17 mouse cellular contexts compared by ENCODE assay signal in genomic region chr4:130550511-130550910, GRCm38 (mm10). TPM values are rescaled to one million over a fixed set of nuclear protein-coding genes. Genes with fewer than 3 reads are reported as not detected.
A peak's percentile ranks its signal among the peaks of the same experiment; 100 is the strongest.
DNase-seq lines count a peak whose midpoint lies in the region; ATAC-seq and TF ChIP-seq lines count a peak whose summit lies in the region.
"Had no signal": no experiment of that assay in that cellular context is flagged by ENCODE, and none has a peak within 500 bp of the region (broad histone marks: within the 10 kb centered on the region; RNA-seq: fewer than 3 reads in every experiment).

No protein-coding gene starts in this region.

- no peaks in the 10 kb centered on the region for H3K4me1 ChIP-seq in liver, adult 2 months (ENCODE audit: control insufficient read depth, insufficient read depth, low read length)
- peaks cover 2% of the 10 kb centered on the region; the same call in 1 of the 2 replicates for H3K4me1 ChIP-seq in liver, postnatal 0 days (ENCODE audit: insufficient read depth)
- peaks cover 93% of the 10 kb centered on the region for H3K4me1 ChIP-seq in hindbrain, embryonic 13.5 days (replicated peaks)
- peaks cover 30% of the 10 kb centered on the region for H3K4me1 ChIP-seq in hindbrain, postnatal 0 days (ENCODE audit: insufficient read depth, low read length)

- no peaks in the 10 kb centered on the region for H3K9me3 ChIP-seq in liver, postnatal 0 days (ENCODE audit: low read length)
- no peaks in the 10 kb centered on the region for H3K9me3 ChIP-seq in hindbrain, embryonic 13.5 days
- no peaks in the 10 kb centered on the region for H3K9me3 ChIP-seq in hindbrain, postnatal 0 days (ENCODE audit: low read length)
- H3K9me3 ChIP-seq: limb, embryonic 10.5 days; liver, embryonic 12.5 days; lung, embryonic 15.5 days had no signal

- no peak for TF ChIP-seq EP300 in liver, postnatal 0 days (IDR thresholded peaks at IDR 0.05; ENCODE audit: low read depth)

- no peak for TF ChIP-seq POLR2A in liver, adult 2 months (IDR thresholded peaks at IDR 0.05; ENCODE audit: extremely low read depth, insufficient read depth, low read length)

- H3K4me2 ChIP-seq in liver, postnatal 0 days (ENCODE audit: low read depth, low read length), result no peak overlapping the region
- H3K4me2 ChIP-seq in hindbrain, embryonic 13.5 days, result no peak overlapping the region
- no peak overlapping the region for H3K4me2 ChIP-seq in hindbrain, postnatal 0 days (ENCODE audit: low read depth, low read length)
- H3K4me2 ChIP-seq: heart, embryonic 11.5 days; liver, embryonic 12.5 days; lung, embryonic 15.5 days had no signal

- no peak overlapping the region for H3K27ac ChIP-seq in liver, adult 2 months (replicated peaks; ENCODE audit: insufficient read depth, low read depth, low read length)
- H3K27ac ChIP-seq in liver, postnatal 0 days (ENCODE audit: low read depth), result no peak overlapping the region
- peak overlapping the region; percentile 76 for H3K27ac ChIP-seq in hindbrain, embryonic 13.5 days
- peak overlapping the region; percentile 20; the same call in 1 of the 2 replicates for H3K27ac ChIP-seq in hindbrain, postnatal 0 days
- H3K27ac ChIP-seq: left cerebral cortex, adult 2 months; limb, embryonic 10.5 days; liver, embryonic 12.5 days; lung, embryonic 15.5 days had no signal

- H3K36me3 ChIP-seq in liver, adult 2 months (ENCODE audit: control insufficient read depth, insufficient read depth, low read length), result no peaks in the 10 kb centered on the region
- H3K36me3 ChIP-seq in liver, postnatal 0 days (replicated peaks; ENCODE audit: insufficient read depth, low read length), result no peaks in the 10 kb centered on the region
- no peaks in the 10 kb centered on the region for H3K36me3 ChIP-seq in hindbrain, embryonic 13.5 days
- H3K36me3 ChIP-seq in hindbrain, postnatal 0 days (ENCODE audit: insufficient read depth, low read length), result no peaks in the 10 kb centered on the region
- H3K36me3 ChIP-seq: liver, embryonic 12.5 days; lung, embryonic 15.5 days had no signal

- ATAC-seq in liver, postnatal 0 days, result no peak
- no peak for ATAC-seq in hindbrain, embryonic 13.5 days (ENCODE audit: low FRiP score)
- no peak for ATAC-seq in hindbrain, postnatal 0 days
- ATAC-seq: liver, embryonic 12.5 days had no signal

- 85% methylated on average over 9 of the region's 9 CpGs for WGBS in liver, adult 2 months
- 86% methylated on average over 9 of the region's 9 CpGs for WGBS in liver, postnatal 0 days (ENCODE audit: insufficient replicate concordance)
- 70% methylated on average over 9 of the region's 9 CpGs for WGBS in hindbrain, embryonic 13.5 days
- 66% methylated on average over 9 of the region's 9 CpGs for WGBS in hindbrain, postnatal 0 days

- H3K27me3 ChIP-seq in liver, adult 2 months (ENCODE audit: control insufficient read depth, insufficient read depth, low read length), result no peaks in the 10 kb centered on the region
- H3K27me3 ChIP-seq in liver, postnatal 0 days (ENCODE audit: insufficient read depth, low read length), result no peaks in the 10 kb centered on the region
- H3K27me3 ChIP-seq in hindbrain, embryonic 13.5 days, result no peaks in the 10 kb centered on the region
- H3K27me3 ChIP-seq in hindbrain, postnatal 0 days (ENCODE audit: insufficient read depth, low read length), result no peaks in the 10 kb centered on the region
- H3K27me3 ChIP-seq: lung, embryonic 15.5 days had no signal

- no peak overlapping the region for H3K9ac ChIP-seq in liver, adult 2 months (ENCODE audit: low read depth, low read length)
- no peak overlapping the region for H3K9ac ChIP-seq in liver, postnatal 0 days (replicated peaks)
- H3K9ac ChIP-seq in hindbrain, embryonic 13.5 days, result no peak overlapping the region
- H3K9ac ChIP-seq in hindbrain, postnatal 0 days (replicated peaks; ENCODE audit: low read length), result no peak overlapping the region
- H3K9ac ChIP-seq: liver, embryonic 12.5 days; lung, embryonic 15.5 days had no signal

- DNase-seq in liver, adult 2 months (ENCODE audit: extremely low read depth, low read depth, low spot score), result peak; percentile 34
- DNase-seq in liver, postnatal 0 days, result no peak
- DNase-seq in hindbrain, postnatal 0 days (ENCODE audit: low spot score), result no peak
- DNase-seq in kidney, postnatal 36 days, result peak; percentile 78 to 91
- no peak for DNase-seq in c-Kit-positive CD71-positive TER-119-positive erythroid progenitor cells, embryonic 14.5 days (ENCODE audit: low spot score)
- DNase-seq in spleen, postnatal 36 days (ENCODE audit: low spot score in 2 of 2), result no peak
- DNase-seq: cerebellum, adult 9-11 months; heart, postnatal 14 days; thymus, adult 18-20 months had no signal

- no peak overlapping the region for H3K4me3 ChIP-seq in liver, adult 2 months (ENCODE audit: insufficient read depth, low read depth, low read length)
- H3K4me3 ChIP-seq in liver, postnatal 0 days (ENCODE audit: low read depth, low read length), result no peak overlapping the region
- no peak overlapping the region for H3K4me3 ChIP-seq in hindbrain, embryonic 13.5 days
- H3K4me3 ChIP-seq in hindbrain, postnatal 0 days (ENCODE audit: low read length), result no peak overlapping the region
- H3K4me3 ChIP-seq: layer of hippocampus, adult 2 months; left cerebral cortex, adult 2 months; limb, embryonic 10.5 days; liver, embryonic 12.5 days; lung, embryonic 15.5 days had no signal

- no peak for TF ChIP-seq CTCF in liver, adult 2 months (IDR thresholded peaks at IDR 0.05; ENCODE audit: low read depth, low read length)
- TF ChIP-seq CTCF in liver, postnatal 0 days (IDR thresholded peaks at IDR 0.05; ENCODE audit: low read depth), result no peak
- no peak for TF ChIP-seq CTCF in hindbrain, postnatal 0 days (IDR thresholded peaks at IDR 0.05; ENCODE audit: low read depth)

- no peaks in the 10 kb centered on the region for H3K79me2 ChIP-seq in liver, adult 2 months (ENCODE audit: control insufficient read depth, insufficient read depth, low read length)

RNA-seq across cellular contexts. Expression of gene Nkain1, which starts 23.5 kb away (rescaled TPM):
- total RNA-seq in liver, adult 2 months (2014; rRNA removed), result 0.28 TPM in 1 of 2 replicates, not detected in the other
- 0.22 and 0.51 TPM in 2 replicates for polyA plus RNA-seq in liver, adult 2 months (2012; rRNA removed)
- polyA plus RNA-seq in liver, postnatal 0 days (2015; fragmentation: Nextera tagmentation; extraction: Ambion mirVana), result 0.12 TPM in 1 of 2 replicates, not detected in the other
- polyA plus RNA-seq in hindbrain, embryonic 13.5 days (2015; fragmentation: Nextera tagmentation; extraction: Ambion mirVana), result 9.5 and 10.2 TPM in 2 replicates
- total RNA-seq in hindbrain, postnatal 0 days (2014; rRNA removed), result 313 and 323 TPM in 2 replicates
- 10.1 and 10.2 TPM in 2 replicates for polyA plus RNA-seq in hindbrain, postnatal 0 days (2015; fragmentation: Nextera tagmentation; extraction: Ambion mirVana)
- total RNA-seq: neutrophil, adult 5-6 weeks had no signal

Comparison
In these comparisons a context has a peak if more than half of its experiments do, and no peak if none do; other contexts are left out.
1. DNase-seq: peak in liver, adult 2 months (single experiment) and kidney, postnatal 36 days (2 of 2); none in liver, postnatal 0 days (single experiment), hindbrain, postnatal 0 days (single experiment), c-Kit-positive CD71-positive TER-119-positive erythroid progenitor cells, embryonic 14.5 days (single experiment) and spleen, postnatal 36 days (0 of 2).
2. H3K27ac ChIP-seq: peak in hindbrain, embryonic 13.5 days (single experiment) and hindbrain, postnatal 0 days (single experiment); none in liver, adult 2 months (single experiment) and liver, postnatal 0 days (single experiment).